Mouse (Mus musculus): ENCODE results near the gene Gm10272. TPM values are rescaled to one million over a fixed set of nuclear protein-coding genes. Genes with fewer than 3 reads are reported as not detected.
"Not testable (repeated sequence)": the region's sequence is repeated elsewhere in the genome, so short reads cannot be mapped to it uniquely, and the experiment has no call there.

Gm10272 gene
- total RNA-seq (2021) = not detected in 2 replicates
- long read RNA-seq, experiment 1 = 0 reads
- long read RNA-seq, experiment 2 = 0 reads

DNA sequence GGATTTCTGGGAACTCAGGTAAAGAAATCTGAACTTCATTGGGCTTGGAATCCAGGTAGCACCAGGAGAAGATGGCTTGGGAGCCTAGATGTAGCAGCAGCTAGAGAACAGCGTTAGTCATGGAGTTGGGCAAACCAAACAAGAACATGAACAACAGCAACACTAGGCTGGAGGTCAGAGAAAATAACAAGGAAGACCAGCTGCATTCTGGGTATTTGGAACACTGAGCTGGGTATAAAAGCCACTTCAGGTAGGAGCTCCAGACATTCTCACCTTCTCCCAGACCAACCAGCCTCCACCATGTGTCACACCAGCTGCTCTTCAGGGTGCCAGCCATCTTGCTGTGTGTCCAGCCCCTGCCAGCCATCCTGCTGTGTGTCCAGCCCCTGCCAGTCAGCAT, at the start of gene Gm10272:
Gm10272 (plus strand) TSS at position 301 of the 400 bp plus-strand sequence.
- no peak for DNase-seq

DNA sequence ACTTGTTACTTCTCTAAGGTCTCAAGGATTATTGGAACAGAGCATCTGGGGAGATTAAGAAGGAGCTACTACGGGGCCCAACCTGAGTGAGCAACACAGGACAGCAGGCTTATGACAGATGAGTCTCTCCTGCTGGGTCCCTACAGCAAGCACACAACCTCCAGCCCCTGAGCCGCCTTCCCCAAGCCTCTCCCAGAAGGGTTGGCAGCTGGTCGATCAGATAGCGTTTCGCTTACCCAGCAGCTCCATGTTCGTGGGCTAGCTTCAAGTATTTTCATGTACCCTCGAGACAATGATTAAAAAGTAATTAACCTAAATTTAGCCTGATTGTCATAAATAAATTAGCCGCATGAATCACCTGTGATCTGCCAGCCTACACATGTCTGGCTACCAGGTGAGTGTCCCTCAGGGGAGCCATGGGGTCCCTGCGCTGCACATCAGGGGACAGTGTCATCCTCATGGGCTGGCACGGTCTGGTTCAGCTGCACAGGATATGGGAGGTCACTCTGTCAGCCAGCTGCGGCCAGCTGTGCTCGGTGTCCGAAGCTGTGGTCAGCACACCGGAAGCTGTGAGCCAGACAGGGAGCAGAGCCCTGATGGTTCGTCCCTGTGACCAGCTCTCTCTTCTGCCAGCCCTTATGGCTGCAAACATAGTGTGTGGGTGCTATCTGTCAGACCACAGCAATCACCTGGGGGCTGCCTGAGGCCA, 48.0 kb upstream of the Gm10272 start:
- no peak for DNase-seq

DNA sequence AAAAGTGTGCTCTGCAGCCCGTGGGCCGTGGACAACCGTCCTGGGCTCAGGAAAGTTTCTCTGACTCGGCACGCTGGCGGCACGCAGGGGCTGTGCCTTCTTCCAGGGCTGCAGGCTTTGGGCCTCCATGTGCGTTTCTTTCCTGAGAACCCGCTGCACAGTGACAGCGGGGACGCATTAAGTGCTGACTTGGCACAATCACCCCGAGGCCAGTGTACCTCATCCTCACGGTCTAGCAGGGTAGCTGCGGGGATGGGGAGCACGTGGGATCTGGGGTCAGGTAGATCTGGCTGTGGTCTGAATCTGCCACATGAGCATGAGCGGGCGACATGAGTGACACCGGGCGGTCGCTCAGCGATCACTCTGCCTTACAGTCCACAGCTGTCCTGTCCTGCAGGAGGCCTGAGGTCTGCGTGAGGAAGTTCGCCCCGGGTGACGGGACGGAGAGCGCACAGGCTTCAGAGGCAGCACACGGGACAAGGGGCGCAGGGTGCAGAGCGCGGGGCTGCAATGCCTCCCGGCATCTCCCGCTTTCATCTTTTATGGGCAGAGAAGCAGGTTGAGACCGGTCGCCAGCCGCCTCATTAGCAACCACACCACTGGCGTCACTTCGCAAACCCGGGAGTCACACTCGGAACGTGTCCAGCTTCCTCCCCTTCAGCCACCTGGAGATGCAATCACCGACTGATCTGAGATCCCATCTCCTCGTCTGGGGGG, 42.3 kb upstream of the Gm10272 start:
- no peak for DNase-seq

DNA sequence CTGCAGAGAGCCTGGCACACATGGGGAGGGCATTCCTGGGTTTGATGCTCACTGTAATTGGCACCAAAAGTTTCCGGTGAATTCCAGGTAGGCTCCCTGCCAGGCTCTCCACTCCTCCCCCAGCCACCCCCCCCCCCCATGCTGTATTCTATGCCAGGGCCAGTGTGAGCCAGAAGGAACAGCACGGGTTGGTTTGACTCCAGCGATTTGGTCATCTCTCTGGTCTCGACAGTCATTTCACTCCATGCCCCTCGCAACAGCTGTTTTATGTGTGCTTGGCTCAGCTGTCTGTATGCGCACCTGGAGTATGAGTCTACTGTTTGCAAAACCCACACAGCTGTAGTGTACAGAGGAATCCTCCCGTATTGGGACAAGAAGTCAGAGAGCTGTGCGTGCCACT, 40.1 kb upstream of the Gm10272 start:
- peak; percentile 34 for DNase-seq

DNA sequence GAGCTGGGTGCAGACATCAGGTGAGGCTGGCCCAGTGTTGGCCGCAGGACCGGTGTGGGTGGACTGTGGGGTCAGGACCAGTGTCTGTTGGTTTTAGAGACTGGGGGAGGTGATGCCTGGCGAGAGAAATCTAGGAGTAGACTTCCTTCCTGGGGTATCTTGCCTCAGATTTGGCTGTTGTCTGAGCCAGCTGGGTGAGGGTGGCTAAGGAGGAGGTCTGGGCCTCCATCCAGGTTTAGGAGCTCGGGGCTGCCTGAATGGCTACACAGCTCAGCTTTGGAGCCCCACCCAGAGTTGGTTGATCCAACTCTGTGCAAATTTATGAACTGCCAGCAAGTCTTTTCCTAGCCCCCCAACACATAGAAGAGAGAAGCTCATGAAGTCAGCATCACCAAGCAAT, 39.0 kb upstream of the Gm10272 start:
- DNase-seq = no peak

DNA sequence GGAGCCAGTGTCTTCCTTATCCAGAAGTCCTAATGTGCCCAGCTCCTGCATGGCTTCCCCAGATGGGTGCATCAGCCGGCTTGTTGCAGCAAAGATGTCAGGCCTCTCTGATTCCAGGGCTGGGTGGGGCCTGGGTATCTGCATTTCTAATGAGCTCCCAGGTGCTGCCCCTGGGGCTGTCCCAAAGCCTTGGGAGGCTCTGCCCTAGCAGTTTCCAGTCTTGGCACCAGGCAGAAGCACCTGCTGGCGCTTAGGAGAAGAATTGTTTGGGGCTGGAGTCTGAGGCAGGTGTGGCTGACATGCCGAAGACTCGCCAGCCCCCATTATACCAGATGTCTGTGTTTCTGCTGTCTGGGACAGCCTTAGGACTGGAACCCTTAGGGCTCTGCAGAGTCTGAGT, 35.7 kb upstream of the Gm10272 start:
- DNase-seq = no peak

DNA sequence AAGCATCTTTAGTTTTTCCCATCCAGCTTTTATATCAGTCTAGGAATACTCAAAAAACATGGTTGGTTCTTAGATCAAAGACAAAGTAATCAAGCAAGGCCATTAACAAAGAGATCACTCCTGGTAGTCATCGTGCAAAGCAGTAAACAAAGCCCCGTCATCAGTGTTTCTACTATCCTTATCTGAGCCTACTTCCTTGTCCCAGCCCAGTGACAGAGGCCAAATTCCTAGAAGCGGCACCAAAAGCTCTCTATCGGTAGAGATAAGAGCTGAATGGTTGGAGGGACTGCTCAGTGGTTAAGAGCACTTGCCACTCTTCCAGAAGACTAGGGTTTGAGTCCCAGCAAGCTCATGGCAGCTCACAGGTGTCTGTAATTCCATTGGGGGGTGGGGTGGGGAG, 34.9 kb upstream of the Gm10272 start:
- DNase-seq = no peak

DNA sequence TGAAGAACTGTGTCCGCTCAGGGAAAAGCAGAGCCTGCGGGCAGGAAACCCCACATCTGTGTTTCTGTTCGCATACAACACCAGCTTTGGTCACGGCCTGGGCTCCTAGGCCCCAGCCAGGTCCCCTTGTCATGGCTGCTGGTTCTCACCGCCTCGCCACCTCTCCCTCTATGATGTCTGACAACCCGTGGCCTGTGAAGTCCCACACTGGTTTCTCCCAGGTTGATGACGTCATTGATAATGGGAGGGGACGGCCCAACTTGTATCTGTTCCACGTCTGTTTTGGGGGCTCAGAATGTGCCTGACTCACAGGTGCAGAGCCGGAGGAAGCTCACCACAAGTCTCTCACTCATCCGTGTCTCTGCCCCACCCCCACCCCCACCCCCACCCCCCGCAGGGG, 32.7 kb upstream of the Gm10272 start:
- no peak for DNase-seq

DNA sequence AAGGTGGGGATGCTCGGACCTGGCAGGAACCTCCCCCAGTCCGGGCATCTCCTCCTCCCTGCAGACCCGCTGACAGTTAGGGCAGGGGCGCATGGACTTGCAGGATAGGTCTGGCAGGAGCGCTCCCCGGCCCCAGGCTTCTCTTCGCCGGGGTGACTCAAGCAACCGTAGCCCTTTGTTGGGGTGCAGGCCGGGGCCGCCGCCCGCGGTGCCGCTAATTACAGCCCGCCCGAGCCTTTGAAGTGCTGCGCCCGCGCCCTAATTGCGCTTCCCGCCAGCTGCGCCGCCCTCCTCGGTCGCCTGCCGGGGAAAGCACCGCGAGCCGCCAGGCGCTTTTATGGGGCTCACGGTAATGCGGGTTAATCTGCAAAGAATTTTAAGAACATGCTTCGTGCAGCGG, 28.9 kb upstream of the Gm10272 start:
- DNase-seq = no peak

DNA sequence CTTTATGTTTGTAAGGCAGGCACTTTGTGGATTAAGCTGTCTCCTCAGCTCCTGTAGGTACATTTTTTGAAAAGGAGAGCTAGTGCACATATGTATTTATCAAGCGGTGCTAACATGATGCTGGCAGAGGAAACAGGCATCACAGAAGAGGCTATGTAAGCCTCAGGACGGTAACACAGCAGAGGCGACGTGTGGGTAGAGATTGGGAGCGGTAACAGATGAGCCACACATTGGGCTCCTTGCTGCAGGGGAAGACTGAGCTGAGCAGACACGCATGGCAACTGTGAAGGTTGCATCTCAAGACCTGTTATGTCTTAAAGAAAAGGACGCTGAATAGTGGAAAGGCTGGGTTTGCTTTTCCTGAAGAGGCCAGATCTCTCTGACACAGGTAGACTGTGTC, 23.4 kb upstream of the Gm10272 start:
- no peak for DNase-seq

DNA sequence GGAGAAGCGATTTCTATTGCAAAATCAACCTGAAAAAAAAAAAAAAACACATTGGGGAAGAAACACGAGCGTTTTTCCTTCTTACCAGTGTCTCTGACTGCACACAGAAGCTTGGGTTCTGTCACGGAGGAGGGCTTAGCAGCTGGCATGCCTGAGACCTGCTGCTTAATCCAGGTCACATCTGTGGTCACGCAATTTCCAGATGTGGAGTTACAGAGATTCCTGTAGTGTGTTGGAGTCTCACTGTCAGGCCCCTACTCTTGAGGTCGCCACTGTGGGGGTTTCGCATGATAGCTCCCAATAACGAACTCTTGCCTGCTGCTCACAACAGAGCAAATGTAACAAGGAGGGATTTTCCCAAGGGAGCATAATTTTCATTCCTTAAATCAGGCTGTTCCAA, 22.2 kb upstream of the Gm10272 start:
- DNase-seq = no peak

DNA sequence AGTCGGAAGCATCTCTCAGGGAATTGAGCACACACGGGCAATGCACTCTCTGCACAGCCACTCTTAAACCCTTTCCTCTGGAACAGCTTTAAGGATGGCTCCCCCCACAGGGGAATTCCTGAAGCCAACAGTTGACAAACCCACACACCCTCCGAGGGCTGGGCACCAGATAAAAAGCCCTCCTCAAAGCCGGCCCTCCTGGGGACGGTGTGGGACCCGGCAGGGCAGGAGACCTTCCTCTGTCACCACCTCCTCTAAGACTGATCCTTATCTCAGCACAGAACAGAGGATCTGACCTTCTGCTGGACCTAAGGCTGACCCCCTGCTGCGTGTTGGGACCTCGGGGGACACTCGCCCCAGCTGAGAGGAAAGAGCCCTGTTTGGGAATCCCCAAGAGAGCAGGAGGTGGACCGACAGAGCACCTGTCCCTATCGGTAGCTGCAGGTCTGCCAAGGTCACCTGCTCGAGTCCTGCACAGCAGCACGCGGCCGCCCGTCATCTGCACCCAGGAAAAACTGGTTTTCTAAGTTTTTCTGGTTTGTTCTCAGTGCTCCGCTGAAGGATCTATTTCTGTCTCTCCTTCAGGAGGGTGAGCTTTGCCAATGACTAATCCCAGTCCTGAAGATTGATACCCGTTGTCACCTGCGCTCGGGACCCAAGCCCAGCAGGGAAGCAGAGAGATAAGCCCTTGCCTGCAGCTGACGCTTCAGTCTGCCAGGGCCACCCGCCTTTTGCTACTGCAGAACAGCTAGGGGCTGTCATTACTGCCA, 20.3 kb upstream of the Gm10272 start, which contains the start of gene Tspear:
Tspear (plus strand) TSS at position 675 of the 770 bp plus-strand sequence.
- no peak for DNase-seq

DNA sequence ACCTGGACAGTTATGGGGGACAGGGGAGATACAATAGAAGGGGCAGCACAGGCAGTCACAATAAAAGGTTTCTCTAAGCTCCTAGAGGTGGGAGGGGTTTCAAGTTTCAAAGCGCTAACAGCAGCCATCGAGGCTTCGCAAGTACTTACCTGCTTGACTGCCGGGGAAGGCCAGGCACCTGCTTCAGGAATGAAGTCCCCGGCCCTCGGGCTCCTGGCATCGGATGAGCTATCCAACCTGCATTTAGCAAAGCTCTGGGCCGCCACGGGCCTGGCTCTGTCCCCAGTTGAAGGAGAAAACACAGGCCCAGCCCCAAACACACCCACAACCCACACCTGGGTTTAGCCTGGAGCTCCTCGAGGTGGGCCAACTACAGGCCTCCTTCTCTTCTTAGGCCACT, 19.4 kb upstream of the Gm10272 start:
- DNase-seq = no peak

DNA sequence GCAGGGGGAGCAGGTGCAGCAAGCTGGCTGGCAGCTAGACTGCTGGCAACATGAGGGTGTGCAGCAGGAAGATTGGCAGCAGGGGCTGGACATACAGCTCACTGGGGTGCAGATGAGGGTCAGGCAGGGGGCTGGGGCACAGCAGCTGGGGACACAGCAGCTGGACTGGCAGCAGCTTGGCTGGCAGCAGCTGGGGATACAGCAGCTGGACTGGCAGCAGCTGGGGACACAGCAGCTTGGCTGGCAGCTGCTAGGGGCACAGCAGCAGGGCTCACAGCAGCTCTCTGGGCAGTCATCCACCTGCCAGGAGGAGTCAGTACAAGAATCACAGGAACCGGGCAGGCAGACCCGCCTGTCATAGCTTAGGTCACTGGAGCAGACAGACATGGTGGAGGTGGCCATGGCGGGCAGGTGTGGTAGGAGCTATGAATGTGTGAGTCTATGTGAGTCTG, 16.0 kb upstream of the Gm10272 start, which contains the start of gene Gm19402:
Gm19402 (minus strand) TSS at position 402 of the 452 bp plus-strand sequence.
- DNase-seq = not testable (repeated sequence)

DNA sequence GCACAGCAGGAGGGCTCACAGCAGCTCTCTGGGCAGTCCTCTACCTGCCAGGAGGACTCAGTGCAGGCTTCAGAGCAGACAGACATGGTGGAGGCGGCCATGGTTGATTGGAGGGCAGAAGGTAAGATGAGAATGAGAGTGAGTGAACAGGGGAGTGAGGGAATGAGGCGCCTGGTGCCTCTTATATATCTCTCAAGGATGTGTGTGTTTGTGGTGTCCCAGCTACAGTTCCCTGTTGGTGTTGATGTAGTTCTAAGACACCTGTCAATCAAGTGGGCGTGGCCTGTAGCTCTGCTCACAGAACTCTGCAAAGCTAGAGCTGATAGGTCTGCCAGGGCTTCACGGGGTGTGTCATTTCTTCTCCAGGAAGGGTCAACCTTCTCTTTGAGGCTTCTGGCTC, 9.3 kb upstream of the Gm10272 start, which contains the start of gene Gm9508:
Gm9508 (minus strand) TSS at position 101 of the 400 bp plus-strand sequence.
- no peak for DNase-seq

DNA sequence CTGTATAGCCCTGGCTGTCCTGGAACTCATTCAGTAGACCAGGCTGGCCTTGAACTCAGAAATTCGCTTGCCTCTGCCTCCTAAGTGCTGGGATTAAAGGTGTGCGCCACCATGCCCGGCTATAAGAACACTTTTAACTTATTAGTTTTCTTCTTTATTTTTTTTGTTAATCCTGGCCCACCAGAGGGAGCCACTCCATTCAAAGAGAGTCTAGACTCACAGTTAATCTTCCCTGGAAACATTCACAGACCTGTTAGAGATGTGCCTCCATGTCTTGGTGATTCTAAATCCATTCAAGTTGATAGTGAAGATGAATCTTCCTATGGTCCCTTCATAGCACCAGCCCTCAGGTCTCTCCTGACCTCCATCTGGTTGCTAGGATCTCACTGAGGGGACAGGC, 3.4 kb downstream of the Gm10272 start:
- no peak for DNase-seq

DNA sequence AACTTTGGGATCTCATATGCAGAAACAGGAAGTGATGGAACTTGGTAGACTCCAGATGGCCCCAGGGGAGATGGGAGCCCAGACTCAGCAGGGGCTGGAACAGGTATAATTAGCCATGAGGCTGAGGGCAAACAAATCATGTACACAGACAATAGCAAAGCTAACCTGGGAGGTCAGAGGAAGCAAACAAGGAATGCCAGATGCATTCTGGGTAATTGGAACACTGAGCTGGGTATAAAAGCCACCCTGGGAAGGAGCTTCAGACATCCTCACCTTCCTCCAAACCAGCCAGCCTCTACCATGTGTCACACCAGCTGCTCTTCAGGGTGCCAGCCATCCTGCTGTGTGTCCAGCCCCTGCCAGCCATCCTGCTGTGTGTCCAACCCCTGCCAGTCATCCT, 4.7 kb downstream of the Gm10272 start, which contains the start of gene Gm10024:
Gm10024 (plus strand) TSS at position 301 of the 400 bp plus-strand sequence.
- DNase-seq = not testable (repeated sequence)

DNA sequence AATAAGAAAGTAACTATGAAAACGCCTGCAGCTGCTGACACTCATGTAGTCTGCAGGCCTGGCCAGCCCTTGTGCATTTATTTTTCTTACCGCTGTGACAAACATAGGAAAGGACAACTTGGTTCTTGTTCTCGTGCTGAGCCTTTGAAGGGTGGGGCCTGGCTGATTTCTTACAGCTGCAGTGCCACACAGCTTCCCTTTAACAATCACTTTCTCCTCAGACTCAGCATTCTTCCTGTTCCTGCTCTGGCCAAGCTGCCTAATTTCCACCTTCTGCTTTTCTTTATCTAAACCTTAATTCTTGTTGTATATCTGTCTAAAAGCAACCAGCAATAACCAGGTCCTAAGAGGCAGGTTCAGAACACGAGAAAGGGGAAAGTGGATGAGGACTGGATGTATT, 7.3 kb downstream of the Gm10272 start:
- no peak for DNase-seq

DNA sequence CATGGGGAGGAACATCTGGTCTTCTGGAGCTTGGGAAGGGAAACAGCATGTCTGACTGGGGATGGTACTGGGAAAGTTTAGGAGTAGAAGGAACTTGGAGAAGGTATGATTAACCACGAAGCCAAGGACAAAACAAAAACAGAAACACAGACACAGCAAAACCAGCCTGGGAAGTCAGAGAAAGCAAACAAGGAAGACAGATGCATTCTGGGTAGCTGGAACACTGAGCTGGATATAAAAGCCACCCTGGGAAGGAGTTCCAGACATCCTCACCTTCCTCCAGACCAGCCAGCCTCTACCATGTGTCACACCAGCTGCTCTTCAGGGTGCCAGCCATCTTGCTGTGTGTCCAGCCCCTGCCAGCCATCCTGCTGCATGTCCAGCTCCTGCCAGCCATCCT, 9.1 kb downstream of the Gm10272 start, which contains the start of gene Gm10142:
Gm10142 (plus strand) TSS at position 301 of the 400 bp plus-strand sequence.
- no peak for DNase-seq

DNA sequence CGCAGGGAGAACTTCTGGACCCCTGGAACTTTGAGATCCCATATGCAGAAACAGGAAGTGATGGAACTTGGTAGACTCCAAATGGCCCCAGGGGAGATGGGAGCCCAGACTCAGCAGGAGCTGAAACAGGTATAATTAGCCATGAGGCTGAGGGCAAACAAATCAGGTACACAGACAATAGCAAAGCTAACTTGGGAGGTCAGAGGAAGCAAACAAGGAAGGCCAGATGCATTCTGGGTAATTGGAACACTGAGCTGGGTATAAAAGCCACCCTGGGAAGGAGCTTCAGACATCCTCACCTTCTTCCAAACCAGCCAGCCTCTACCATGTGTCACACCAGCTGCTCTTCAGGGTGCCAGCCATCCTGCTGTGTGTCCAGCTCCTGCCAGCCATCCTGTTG, 13.9 kb downstream of the Gm10272 start, which contains the start of gene Krtap12-1:
Krtap12-1 (plus strand) TSS at position 301 of the 400 bp plus-strand sequence.
- not testable (repeated sequence) for DNase-seq

DNA sequence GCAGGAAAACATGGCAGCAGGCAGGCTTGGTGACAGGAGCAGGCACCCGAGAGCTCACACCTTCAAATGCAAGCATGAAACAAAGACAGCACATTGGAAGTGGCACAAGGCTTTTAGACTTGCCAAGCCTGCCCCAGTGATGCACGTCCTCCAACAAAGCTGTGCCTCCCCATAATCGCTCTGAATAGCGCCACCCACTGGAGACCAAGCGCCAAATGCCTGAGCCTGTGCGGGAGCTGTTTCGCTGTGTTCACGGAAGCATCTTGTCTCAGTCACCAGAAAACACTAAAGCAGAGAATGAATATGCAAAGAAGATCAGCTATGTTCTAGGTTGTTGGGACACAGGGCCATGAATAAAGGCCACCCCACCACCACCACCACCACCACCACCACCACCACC, 18.4 kb downstream of the Gm10272 start:
- DNase-seq = peak; percentile 14

DNA sequence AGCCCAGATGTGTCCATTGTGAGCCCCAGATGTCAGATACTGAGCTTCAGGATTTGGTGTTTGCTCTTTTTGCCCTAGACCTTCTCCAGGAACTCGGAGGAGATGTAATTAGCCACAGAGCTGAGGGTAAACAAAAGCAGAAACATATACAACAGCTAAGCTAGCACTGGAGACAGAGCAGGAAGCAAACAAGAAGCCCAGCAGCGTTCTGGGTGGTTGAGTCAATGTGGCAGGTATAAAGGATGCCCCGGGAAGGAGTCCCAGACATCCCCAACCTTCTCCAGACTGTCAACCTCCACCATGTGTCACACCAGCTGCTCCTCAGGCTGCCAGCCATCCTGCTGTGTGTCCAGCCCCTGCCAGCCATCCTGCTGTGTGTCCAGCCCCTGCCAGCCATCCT, 19.8 kb downstream of the Gm10272 start, which contains the start of gene Gm10100:
Gm10100 (plus strand) TSS at position 301 of the 400 bp plus-strand sequence.
- DNase-seq = no peak

All from adrenal gland, postnatal 14 days (tissue).